Mouse (Mus musculus) forelimb bud, embryonic 11.5 days (tissue): ENCODE results near the gene Cdkn1a.
"Not testable (repeated sequence)": the region's sequence is repeated elsewhere in the genome, so short reads cannot be mapped to it uniquely, and the experiment has no call there.

Experiments used
- DNase-seq: peaks from one replicate; pipeline ENCODE4 v3.0.0-alpha.2; 2012; ENCODE audit warnings: low read depth, low spot score

The Cdkn1a gene

DNA sequence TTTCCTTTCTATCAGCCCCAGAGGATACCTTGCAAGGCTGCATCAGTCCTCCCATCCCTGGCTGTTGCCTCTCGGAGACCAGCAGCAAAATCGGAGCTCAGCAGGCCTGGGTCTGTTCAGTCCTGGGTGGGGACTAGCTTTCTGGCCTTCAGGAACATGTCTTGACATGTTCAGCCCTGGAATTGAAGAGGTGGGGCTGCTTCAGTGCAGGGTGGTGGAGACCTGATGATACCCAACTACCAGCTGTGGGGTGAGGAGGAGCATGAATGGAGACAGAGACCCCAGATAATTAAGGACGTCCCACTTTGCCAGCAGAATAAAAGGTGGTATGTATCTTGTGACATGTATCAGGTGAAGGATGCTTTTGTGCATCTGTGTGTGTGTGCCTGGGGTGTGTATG is at the start of gene Cdkn1a:
Gene Cdkn1a, plus strand, starts transcription at position 201 of the 400 bp plus-strand sequence.
- DNase-seq = no peak

DNA sequence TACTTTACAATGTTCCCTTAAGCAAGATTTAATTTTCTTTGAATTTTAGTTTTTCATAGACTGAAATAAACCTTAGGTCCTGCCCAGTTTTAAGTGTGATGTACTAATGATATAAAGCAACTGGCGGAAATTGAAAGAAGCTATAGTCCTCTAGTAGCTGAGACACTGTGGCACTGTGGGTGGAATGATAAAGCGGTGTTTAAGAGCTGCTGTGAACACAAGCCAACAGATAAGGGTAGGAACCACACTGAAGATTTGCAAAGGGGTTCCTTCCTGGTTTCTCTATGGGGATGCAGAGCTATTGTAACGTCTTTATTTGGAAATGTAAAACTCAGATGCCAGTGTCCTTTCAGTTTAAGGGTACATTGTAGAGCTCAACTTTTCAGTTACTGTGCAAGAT is 49.1 kb upstream of the Cdkn1a start:
- DNase-seq = not testable (repeated sequence)

DNA sequence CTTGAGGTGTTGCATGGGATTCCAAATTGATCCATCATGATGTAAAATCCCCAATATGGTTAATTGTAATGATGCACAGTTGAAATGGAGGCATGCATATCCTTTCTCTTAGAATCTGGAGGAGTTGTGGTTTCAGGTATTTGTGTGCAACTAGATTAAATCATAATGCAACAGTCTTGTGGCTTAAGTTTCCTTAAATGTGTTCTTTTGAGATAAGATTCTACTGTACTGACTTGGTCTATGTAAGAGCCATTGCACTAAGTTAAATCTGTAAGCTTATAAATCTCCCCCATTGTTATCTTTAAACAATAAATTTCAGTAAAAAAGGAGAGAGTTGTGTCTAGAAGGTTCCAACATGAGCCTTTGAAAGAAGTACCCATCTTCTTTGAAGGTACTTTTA is 48.2 kb upstream of the Cdkn1a start:
- DNase-seq = no peak

DNA sequence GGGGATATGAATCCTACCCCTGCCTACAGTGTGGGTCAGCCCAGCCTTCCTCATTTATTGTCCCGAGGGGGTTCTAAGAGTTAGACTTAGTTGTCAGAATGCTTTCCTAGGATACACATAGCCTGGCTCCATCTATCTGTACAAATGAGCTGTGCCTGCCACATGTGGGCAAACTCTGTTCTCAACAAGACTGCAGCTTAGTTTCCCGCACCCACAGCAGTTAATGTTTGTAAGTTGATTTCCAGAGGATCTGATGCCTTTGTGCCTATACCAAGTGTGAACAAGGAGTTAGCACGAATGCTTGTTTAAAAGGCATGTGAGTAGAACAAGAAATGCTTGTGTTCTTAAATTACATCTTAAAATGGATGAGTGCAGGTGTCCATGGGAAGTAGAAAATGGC is 47.2 kb upstream of the Cdkn1a start:
- DNase-seq = no peak

DNA sequence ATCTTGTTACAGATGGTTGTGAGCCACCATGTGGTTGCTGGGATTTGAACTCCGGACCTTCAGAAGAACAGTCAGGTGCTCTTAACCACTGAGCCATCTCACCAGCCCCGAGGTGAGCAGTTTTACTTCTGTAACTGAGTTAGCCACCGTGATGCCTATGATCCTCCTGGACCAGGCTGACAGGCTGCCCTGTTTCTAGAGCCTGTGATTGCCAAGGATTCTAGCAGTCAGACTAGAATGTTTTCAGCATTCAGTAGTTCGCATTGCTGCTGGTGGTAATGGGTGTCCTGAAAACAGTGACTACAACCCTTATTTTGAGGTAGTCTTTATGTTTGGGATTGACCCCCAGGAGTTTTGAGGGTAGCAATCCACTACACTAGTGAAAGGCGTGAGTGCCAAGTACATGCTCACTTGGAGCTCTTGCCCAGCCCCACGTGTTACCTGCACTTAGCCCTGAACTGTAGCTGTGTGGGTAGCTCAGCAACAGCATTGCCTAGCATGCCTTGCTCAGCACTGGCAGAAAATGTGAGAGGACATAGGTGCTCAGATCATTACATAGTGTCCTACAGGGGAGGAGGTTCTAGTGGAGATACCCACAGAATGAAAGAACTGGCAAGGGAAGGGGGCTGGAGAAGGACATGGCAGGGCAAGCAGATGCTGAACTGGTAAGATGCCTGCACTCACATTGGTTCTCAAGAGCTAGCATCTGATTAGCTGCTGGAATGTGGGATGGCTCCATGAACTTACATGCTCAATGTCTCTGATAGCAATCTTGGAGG is 46.4 kb upstream of the Cdkn1a start:
- no peak for DNase-seq

DNA sequence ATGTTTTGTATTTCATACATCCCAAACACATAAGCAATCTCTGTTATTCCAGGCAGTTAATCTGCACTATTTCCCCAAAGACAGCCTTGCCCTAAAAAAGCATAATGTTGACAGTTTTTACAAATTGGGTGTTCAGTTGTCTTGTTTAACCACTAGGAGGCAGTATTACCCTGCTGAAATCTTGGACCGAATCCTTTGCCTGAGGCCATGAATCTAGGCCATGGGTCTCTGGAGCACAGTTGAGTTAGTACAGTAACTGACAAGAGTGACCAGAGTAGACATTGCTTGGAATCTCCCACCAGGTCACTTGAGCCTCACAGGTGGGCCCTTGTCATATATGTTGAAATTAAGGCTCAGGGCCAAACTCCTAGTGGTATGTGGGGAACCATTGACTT is 45.9 kb upstream of the Cdkn1a start:
- no peak for DNase-seq

DNA sequence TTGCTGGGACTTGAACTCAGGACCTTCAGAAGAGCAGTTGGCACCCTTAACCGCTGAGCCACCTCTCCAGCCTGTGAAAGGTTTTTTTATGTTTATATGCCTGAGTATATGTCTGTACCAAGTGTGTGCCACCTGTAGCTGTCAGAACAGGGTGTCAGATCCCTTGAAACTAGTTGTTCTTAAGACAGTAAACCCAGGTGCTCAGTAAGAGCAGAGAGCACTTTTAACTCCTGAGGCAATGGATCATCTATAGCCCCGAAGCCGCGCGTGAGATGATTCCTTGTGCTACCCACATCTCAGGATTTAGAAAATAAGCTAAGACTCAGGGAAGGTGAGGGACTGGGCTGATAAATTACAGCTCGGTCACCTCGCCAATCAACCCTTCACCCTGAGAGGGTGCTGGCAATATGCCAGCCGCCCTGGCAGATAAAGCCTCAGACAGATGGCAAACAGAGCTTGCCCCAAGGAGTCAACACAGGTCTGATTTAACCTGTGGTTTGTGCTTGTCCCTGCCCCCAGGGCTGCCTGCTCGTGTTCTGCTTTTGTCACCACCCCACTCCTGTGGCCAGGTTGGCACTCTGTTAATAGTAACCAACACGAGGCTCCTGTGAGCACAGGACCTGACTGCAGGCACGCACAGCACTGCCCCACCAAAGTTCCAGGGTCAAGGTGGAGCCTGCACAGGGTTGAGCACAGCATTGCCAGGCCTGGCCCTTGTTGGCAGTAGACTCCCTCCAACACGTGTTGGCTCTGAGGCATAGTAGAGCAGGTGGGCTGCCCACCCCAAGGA is 44.8 kb upstream of the Cdkn1a start:
- no peak for DNase-seq

DNA sequence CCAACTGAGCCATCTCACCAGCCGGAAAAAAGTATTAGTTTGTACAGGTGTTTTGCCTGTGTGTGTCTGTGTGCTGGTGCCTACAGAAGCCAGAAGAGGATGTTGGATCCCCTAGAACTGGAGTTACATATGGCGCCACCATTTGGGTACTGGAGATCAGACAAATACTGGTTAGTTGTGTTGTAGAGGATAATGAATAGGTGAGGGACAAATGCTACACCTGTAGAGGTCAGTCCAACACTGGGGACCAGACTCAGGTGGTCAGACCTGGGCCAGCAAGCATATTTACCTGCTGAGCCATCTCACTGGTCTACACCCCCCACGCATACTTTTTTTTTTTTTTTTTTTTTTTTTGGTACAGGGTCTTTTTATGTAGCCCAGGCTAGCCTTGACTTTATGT is 43.9 kb upstream of the Cdkn1a start:
- DNase-seq = no peak

DNA sequence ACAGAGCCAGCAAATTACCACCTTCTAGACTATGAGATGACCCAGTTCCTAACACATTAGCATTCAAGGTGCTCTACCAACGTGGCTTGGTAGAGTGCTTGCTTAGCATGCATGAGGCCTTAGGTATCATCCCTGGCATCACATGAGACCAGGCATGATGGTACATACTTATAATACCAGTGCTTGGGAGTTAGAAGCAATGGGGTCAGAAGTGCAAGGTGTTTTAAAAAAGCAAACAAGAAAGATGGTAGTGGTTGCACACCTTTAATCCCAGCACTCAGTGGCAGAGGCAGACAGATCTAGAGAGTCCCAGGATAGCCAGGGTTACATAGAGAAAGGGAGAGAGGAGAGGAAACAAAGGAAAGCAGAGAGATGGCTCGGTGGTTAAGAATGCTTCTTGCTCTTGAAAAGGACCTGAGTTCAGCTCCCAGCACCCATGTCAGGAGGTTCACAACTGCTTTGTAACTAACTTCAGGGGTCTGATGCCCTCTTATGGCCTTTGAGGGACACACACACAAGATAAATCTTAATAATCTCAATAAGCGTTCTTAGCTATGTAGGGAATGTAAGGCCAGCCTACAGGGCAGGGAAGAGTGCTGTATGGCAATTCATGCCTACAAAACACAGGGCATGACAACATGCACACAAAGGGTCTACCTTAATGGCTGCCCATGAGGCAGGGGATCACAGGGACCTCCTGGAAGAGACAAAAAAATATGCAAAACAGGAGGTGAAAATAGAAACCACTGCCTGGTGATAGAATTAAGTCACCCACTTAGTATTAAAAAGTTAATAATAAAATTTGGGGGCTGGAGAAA is 42.9 kb upstream of the Cdkn1a start:
- DNase-seq = no peak

DNA sequence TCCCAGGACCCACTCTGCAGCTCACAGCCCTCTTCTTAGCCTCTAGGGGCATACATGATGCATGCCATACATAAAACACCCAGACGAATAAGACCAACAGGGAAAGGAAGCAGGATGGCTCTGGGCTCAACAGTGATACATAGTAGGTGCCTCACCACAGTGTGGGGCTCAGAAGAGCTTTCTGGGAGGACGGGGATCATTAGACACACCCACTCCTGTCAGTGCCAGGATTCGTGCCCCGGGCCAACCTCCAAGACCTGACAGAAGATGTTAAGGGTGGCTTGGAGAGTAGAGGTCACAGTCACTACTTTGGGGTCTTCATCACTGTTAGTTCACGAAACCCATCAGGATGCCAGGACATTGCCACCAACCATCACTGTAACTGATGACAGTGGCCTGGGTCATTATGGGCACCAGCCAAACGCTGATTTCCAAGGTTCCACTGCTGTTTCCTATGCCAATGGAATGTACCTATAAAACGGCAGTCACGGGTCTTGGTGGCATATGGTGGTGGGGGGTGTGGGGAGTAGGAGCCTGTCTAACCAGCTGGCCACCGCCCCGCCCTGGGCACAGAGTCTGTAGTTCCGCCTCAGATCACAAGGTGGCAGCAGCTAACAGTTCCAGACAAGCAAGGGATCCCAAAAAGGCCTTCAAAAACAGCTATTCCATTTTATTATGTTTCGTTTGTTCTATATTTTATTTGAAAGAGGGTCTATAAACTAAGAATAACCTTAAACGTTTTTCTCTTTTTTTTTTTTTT is 41.8 kb upstream of the Cdkn1a start:
- peak; percentile 86 for DNase-seq

DNA sequence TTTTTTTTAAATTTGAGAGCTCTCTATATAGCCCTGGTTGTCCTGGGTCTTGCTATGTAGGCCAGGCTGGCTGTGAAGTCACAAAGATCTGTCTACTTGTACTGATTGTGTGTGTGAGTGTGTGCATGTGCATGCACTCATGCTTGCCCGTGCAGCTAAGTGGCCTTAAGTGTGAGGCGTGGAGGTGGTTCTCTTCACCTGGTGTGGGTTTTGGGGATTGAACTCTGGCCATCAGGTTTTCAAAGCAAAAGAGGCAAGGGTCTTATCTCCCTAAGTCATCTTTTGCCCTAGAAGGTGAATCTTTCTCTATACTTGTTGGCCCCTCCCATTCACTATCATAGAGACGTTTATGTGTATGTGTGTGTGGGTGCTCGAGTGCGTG is 41.3 kb upstream of the Cdkn1a start:
- no peak for DNase-seq

DNA sequence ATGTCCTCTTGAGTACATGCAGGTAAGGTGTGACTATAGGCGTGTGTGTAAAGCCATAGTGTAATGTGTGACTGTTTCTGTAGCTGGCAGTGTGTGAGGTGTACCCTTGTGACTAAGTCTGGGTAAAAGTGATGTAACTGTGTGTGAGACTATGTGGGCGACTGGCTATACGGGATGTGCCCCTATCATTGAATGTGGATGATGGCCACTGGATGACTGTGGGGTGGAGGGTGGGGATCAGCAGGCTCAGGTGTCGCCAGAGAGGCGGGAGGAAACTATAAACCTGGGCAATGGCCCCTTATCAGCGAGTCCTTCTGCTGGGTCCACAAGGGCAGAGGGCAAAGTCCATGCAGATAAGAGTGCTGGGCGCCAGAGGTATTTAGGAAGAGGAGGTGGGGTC is 40.9 kb upstream of the Cdkn1a start:
- DNase-seq = no peak

DNA sequence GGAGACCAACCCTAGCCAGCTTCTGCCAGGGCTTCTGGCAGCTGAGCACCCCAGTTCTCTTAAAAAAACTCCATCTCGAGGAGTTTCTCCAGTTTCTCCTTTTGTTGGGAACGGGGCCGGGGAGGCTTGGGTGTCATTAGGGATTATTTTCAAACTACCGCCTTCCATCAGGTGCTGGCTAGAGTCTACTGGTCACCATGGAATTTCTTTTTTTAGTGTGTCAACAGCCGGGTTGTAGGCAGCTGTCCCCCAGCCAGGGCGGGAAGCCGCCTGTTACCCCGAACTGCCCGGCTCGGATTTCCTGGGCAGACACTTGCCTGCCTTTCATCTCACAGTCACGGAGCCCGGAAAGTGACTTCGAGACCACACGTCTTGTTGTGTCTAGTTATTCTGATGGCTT is 40.0 kb upstream of the Cdkn1a start:
- DNase-seq = no peak

DNA sequence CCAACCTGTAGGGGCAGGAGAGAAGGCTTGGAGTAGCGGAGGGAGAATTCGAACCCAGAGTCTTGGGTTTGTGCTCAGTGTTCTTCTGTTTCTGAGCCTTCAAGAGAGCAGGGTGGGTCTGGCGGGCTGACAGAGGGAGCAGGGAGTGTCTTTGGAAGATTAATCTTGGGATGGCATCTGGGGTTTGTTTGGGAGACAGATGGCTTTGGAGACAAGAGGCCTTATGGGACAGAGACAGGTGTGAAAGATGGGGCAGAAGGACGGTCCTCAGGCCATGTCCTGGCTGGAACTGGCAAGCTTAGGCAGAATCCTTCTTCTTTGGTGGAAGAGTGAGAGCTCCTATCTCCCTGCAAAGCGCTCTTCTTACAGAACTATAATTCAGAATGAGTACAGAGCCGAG is 37.7 kb upstream of the Cdkn1a start:
- DNase-seq = no peak

DNA sequence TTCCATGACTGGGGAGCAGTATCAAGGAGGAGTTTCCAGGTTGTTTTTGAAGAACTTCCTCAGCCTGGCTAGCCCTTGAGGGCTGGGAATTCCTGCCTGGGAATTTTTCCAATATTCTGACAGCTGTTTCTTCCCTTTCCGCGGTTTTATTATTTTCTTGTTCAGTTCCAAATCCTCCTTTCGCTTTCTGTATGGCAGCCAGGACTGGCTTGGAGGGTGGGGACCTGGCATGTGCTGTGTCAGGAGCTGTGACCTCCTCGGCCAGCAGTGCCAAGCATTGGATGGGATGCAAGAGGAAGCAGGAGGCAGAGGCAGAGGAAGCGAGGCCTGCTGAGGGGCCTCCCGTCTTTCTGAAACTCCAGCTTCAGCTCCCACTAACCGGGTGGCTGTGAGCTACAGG is 36.9 kb upstream of the Cdkn1a start:
- no peak for DNase-seq

DNA sequence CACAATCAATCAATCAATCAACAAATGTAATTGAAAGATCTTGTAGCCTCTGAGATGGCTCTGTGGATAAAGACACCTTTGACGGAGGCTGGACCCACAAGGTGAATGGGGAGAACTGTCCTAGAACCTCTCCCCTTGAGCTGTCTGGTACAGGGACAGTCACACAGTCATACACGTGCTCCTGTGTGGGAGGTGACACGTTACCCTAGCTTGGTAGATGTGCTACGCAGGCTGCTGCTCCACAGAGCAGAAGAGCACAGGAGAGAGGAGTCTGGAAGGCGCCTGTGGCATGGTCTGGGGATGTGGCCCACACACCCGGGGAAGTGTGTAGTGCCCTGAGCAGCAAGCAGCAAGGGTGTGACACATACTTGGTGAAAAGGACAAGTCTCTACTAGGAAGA is 36.3 kb upstream of the Cdkn1a start:
- DNase-seq = no peak

DNA sequence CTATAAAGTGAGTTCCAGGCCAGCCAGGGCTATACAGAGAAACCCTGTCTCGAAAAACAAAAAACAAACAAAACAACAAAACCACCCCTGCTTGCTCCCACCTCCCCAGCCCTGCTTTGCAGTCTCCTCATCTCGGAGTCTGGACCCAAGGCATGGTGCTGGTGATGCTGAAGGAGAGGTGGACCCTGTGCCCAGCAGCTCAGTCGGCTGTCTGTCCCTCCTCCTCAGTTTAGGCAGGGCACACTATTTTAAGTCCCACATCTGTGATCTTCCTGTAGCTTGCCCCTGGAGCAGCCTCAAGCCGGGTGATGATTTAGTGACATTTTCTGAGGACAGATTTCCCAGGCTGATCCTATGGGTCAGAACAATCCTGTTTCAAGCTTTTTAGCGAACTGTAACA is 35.2 kb upstream of the Cdkn1a start:
- DNase-seq = no peak

DNA sequence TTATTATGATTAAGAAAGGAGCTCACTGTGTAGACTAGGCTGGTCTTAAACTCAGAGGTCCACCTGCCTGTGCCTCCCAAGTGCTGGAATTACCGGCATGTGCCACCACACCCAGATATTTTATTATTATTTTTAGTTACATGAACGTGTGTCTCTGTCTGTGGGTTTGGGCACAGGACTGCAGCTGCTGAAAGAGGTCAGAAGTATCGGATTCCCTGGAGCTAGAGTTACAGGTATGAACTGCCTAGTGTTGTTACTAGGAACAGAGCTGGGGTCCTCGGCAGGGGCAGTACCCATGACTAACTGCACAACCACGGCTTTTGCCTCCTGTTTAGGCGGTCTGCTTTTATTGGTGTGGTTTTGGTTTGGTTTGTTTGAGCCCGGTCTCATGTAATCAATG is 34.6 kb upstream of the Cdkn1a start:
- no peak for DNase-seq

DNA sequence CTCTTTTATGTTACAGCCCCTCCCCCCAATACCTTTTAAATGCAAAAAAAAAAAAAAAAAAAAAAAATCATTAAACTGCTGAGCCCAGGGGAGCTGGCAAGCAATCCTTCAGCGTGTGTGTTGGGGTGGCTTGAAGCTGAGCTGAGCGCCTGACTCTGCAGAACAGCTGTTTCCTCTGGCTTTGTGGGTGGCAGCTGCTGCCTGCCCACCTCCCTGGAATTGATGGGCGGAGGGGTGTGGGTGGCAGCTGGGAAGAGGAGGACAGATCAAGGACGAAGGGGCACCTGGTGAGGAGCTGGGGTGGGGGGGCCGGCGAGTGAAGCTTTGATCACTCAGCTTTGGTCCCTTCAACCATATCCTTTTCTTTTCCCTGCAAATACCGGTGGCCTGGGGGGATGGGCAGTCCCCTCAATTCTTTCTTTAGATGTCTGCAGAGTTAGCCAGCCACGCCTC is 34.1 kb upstream of the Cdkn1a start:
- DNase-seq = no peak

DNA sequence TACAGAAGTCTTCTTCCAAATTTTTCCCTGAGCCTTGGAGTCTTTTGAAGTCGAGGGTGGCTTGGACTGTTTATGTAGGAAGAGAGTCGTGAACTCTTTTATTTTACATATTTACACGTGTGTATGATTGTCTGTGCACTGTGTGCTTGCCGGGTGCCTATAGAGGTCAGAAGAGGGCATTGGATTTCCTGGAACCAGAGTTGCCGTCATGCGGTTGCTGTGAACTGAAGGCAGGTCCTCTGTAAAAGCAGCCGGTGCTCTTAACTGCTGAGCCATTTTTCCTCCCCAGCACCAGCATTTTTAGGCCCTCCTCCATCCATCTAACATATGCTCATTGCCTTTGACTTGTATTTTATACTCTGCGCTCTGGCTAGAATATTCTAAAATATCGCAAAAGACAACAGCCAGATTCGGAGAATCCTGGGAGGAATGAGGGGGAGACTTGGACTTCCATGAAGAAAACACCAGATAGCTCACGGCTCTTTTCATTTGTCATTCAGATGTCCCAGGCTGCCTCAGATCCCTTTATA is 33.4 kb upstream of the Cdkn1a start:
- no peak for DNase-seq

DNA sequence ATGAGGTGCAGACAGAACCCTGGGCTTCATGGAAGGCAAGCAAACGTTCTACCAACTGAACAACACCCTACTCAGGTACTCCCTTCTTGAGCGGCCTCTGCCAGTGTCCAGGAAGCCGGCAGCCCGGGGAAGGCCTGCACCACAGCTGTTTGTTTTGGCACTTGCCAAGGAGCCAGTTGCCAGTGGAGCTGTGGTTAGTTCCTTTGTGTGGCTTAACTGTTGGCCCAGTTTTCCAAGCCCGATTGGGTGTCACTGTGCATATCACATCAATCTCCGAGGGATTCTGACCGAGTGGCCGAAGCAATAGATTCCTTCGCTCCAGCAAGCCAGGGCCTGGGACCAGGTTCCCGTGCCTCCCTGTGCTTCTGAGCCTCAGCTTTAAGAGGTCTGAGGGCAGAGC is 32.8 kb upstream of the Cdkn1a start:
- no peak for DNase-seq
